Mouse (Mus musculus): ENCODE results near the gene Bmx. TPM values are rescaled to one million over a fixed set of nuclear protein-coding genes. Genes with fewer than 3 reads are reported as not detected.

Bmx gene
- polyA plus RNA-seq, 1 experiment from 2014 or later: 0.22 TPM

GRCm38 (mm10) chrX:164197679-164198078 lies 60.3 kb downstream of the Bmx start:
- 83% methylated on average over 2 of the region's 2 CpGs for WGBS
- no peaks in the 10 kb centered on the region for H3K36me3 ChIP-seq (ENCODE audit: control insufficient read depth, insufficient read depth, low read length)
- no peak overlapping the region for H3K4me2 ChIP-seq (ENCODE audit: low read length)
- H3K27ac ChIP-seq (ENCODE audit: low read depth, low read length): no peak overlapping the region
- H3K27me3 ChIP-seq (replicated peaks; ENCODE audit: control insufficient read depth, insufficient read depth, low read length): no peaks in the 10 kb centered on the region
- no peaks in the 10 kb centered on the region for H3K4me1 ChIP-seq (ENCODE audit: control insufficient read depth, insufficient read depth, low read length)
- no peaks in the 10 kb centered on the region for H3K9me3 ChIP-seq (replicated peaks; ENCODE audit: control insufficient read depth, low read length)
- no peak overlapping the region for H3K9ac ChIP-seq (ENCODE audit: low read length)
- DNase-seq (ENCODE audit: low spot score): no peak
- no peak for ATAC-seq
- no peak overlapping the region for H3K4me3 ChIP-seq (ENCODE audit: low read depth, low read length)

GRCm38 (mm10) chrX:164189880-164190279 lies 68.1 kb downstream of the Bmx start:
- Histone ChIP-seq H3K27ac (ENCODE audit: low read depth, low read length) (no peak overlapping the region), H3K4me3 (ENCODE audit: low read depth, low read length) (no peak overlapping the region), H3K27me3 (replicated peaks; ENCODE audit: control insufficient read depth, insufficient read depth, low read length) (no peaks in the 10 kb centered on the region), H3K9me3 (replicated peaks; ENCODE audit: control insufficient read depth, low read length) (no peaks in the 10 kb centered on the region), H3K36me3 (ENCODE audit: control insufficient read depth, insufficient read depth, low read length) (no peaks in the 10 kb centered on the region), H3K4me2 (ENCODE audit: low read length) (no peak overlapping the region), H3K4me1 (ENCODE audit: control insufficient read depth, insufficient read depth, low read length) (no peaks in the 10 kb centered on the region), H3K9ac (ENCODE audit: low read length) (no peak overlapping the region)
- DNase-seq (ENCODE audit: low spot score) (no peak), ATAC-seq (no peak)

- H3K4me2 ChIP-seq (ENCODE audit: low read length): no peak overlapping the region
- ATAC-seq: peak; percentile 37; the same call in 1 of the 2 replicates
- 37% methylated on average over 3 of the region's 3 CpGs for WGBS
Measured at GRCm38 (mm10) chrX:164183844-164184243, 74.1 kb downstream of the Bmx start.

GRCm38 (mm10) chrX:164179746-164180145 lies 78.2 kb downstream of the Bmx start:
- H3K4me1 ChIP-seq (ENCODE audit: control insufficient read depth, insufficient read depth, low read length): no peaks in the 10 kb centered on the region
- ATAC-seq: peak; percentile 71
- DNase-seq (ENCODE audit: low spot score): peak; percentile 77
- no peak overlapping the region for H3K4me3 ChIP-seq (ENCODE audit: low read depth, low read length)
- 0 out of 2 replicates have a peak, but pooled peaks cover 2% of the 10 kb centered on the region for H3K27me3 ChIP-seq (replicated peaks; ENCODE audit: control insufficient read depth, insufficient read depth, low read length)
- WGBS: 24% methylated on average over 3 of the region's 3 CpGs
- no peaks in the 10 kb centered on the region for H3K9me3 ChIP-seq (replicated peaks; ENCODE audit: control insufficient read depth, low read length)
- H3K9ac ChIP-seq (ENCODE audit: low read length): no peak overlapping the region
- H3K27ac ChIP-seq (ENCODE audit: low read depth, low read length): no peak overlapping the region
- H3K36me3 ChIP-seq (ENCODE audit: control insufficient read depth, insufficient read depth, low read length): no peaks in the 10 kb centered on the region
- H3K4me2 ChIP-seq (ENCODE audit: low read length): no peak overlapping the region

More at GRCm38 (mm10) chrX:164183844-164184243, 74.1 kb downstream of the Bmx start:
- Histone ChIP-seq H3K9ac (ENCODE audit: low read length) (no peak overlapping the region), H3K4me3 (ENCODE audit: low read depth, low read length) (no peak overlapping the region), H3K9me3 (replicated peaks; ENCODE audit: control insufficient read depth, low read length) (no peaks in the 10 kb centered on the region), H3K36me3 (ENCODE audit: control insufficient read depth, insufficient read depth, low read length) (no peaks in the 10 kb centered on the region), H3K4me1 (ENCODE audit: control insufficient read depth, insufficient read depth, low read length) (no peaks in the 10 kb centered on the region), H3K27me3 (replicated peaks; ENCODE audit: control insufficient read depth, insufficient read depth, low read length) (no peaks in the 10 kb centered on the region), H3K27ac (ENCODE audit: low read depth, low read length) (no peak overlapping the region)
- DNase-seq (ENCODE audit: low spot score): peak; percentile 77

- Histone ChIP-seq H3K36me3 (ENCODE audit: control insufficient read depth, insufficient read depth, low read length) (no peaks in the 10 kb centered on the region), H3K27me3 (replicated peaks; ENCODE audit: control insufficient read depth, insufficient read depth, low read length) (0 out of 2 replicates have a peak, but pooled peaks cover 2% of the 10 kb centered on the region), H3K9me3 (replicated peaks; ENCODE audit: control insufficient read depth, low read length) (no peaks in the 10 kb centered on the region), H3K4me2 (ENCODE audit: low read length) (no peak overlapping the region), H3K27ac (ENCODE audit: low read depth, low read length) (no peak overlapping the region), H3K4me1 (ENCODE audit: control insufficient read depth, insufficient read depth, low read length) (no peaks in the 10 kb centered on the region), H3K4me3 (ENCODE audit: low read depth, low read length) (no peak overlapping the region), H3K9ac (ENCODE audit: low read length) (no peak overlapping the region)
- no peak for ATAC-seq
- 87% methylated on average over 2 of the region's 2 CpGs for WGBS
- no peak for DNase-seq (ENCODE audit: low spot score)
Measured at GRCm38 (mm10) chrX:164178856-164179255, 79.1 kb downstream of the Bmx start.

- Histone ChIP-seq H3K36me3 (ENCODE audit: control insufficient read depth, insufficient read depth, low read length) (no peaks in the 10 kb centered on the region), H3K4me3 (ENCODE audit: low read depth, low read length) (no peak overlapping the region), H3K9ac (ENCODE audit: low read length) (no peak overlapping the region), H3K4me2 (ENCODE audit: low read length) (no peak overlapping the region), H3K27me3 (replicated peaks; ENCODE audit: control insufficient read depth, insufficient read depth, low read length) (0 out of 2 replicates have a peak, but pooled peaks cover 2% of the 10 kb centered on the region), H3K4me1 (ENCODE audit: control insufficient read depth, insufficient read depth, low read length) (no peaks in the 10 kb centered on the region), H3K9me3 (replicated peaks; ENCODE audit: control insufficient read depth, low read length) (no peaks in the 10 kb centered on the region), H3K27ac (ENCODE audit: low read depth, low read length) (no peak overlapping the region)
- no peak for DNase-seq (ENCODE audit: low spot score)
- no peak for ATAC-seq
- 60% methylated on average over 2 of the region's 2 CpGs for WGBS
Measured at GRCm38 (mm10) chrX:164175780-164176179, 82.2 kb downstream of the Bmx start.

- DNase-seq (ENCODE audit: low spot score) (no peak), ATAC-seq (no peak)
- H3K27ac ChIP-seq (ENCODE audit: low read depth, low read length): no peak overlapping the region
- WGBS: 90% methylated on average over 1 of the region's 1 CpGs
- H3K4me1 ChIP-seq (ENCODE audit: control insufficient read depth, insufficient read depth, low read length): no peaks in the 10 kb centered on the region
- H3K4me2 ChIP-seq (ENCODE audit: low read length): no peak overlapping the region
- no peak overlapping the region for H3K4me3 ChIP-seq (ENCODE audit: low read depth, low read length)
- no peak overlapping the region for H3K9ac ChIP-seq (ENCODE audit: low read length)
- 0 out of 2 replicates have a peak, but pooled peaks cover 2% of the 10 kb centered on the region for H3K27me3 ChIP-seq (replicated peaks; ENCODE audit: control insufficient read depth, insufficient read depth, low read length)
- H3K9me3 ChIP-seq (replicated peaks; ENCODE audit: control insufficient read depth, low read length): no peaks in the 10 kb centered on the region
- no peaks in the 10 kb centered on the region for H3K36me3 ChIP-seq (ENCODE audit: control insufficient read depth, insufficient read depth, low read length)
Measured at GRCm38 (mm10) chrX:164175311-164175710, 82.7 kb downstream of the Bmx start.

GRCm38 (mm10) chrX:164173880-164174279 lies 84.1 kb downstream of the Bmx start:
- Histone ChIP-seq H3K36me3 (ENCODE audit: control insufficient read depth, insufficient read depth, low read length) (no peaks in the 10 kb centered on the region), H3K27ac (ENCODE audit: low read depth, low read length) (no peak overlapping the region), H3K27me3 (replicated peaks; ENCODE audit: control insufficient read depth, insufficient read depth, low read length) (0 out of 2 replicates have a peak, but pooled peaks cover 2% of the 10 kb centered on the region), H3K4me2 (ENCODE audit: low read length) (no peak overlapping the region), H3K4me3 (ENCODE audit: low read depth, low read length) (no peak overlapping the region), H3K4me1 (ENCODE audit: control insufficient read depth, insufficient read depth, low read length) (no peaks in the 10 kb centered on the region), H3K9ac (ENCODE audit: low read length) (no peak overlapping the region), H3K9me3 (replicated peaks; ENCODE audit: control insufficient read depth, low read length) (no peaks in the 10 kb centered on the region)
- 94% methylated on average over 4 of the region's 4 CpGs for WGBS
- DNase-seq (ENCODE audit: low spot score): no peak
- no peak for ATAC-seq

GRCm38 (mm10) chrX:164171034-164171433 lies 87.0 kb downstream of the Bmx start:
- H3K4me1 ChIP-seq (ENCODE audit: control insufficient read depth, insufficient read depth, low read length): no peaks in the 10 kb centered on the region
- no peak for ATAC-seq
- no peaks in the 10 kb centered on the region for H3K9me3 ChIP-seq (replicated peaks; ENCODE audit: control insufficient read depth, low read length)
- H3K4me3 ChIP-seq (ENCODE audit: low read depth, low read length): no peak overlapping the region
- H3K36me3 ChIP-seq (ENCODE audit: control insufficient read depth, insufficient read depth, low read length): no peaks in the 10 kb centered on the region
- no peak overlapping the region for H3K9ac ChIP-seq (ENCODE audit: low read length)
- H3K4me2 ChIP-seq (ENCODE audit: low read length): no peak overlapping the region
- H3K27me3 ChIP-seq (replicated peaks; ENCODE audit: control insufficient read depth, insufficient read depth, low read length): 0 out of 2 replicates have a peak, but pooled peaks cover 2% of the 10 kb centered on the region
- no peak overlapping the region for H3K27ac ChIP-seq (ENCODE audit: low read depth, low read length)
- DNase-seq (ENCODE audit: low spot score): no peak
- WGBS: 81% methylated on average over 2 of the region's 2 CpGs
